Mouse (Mus musculus): ENCODE results near the gene Tmem50a.

DNA sequence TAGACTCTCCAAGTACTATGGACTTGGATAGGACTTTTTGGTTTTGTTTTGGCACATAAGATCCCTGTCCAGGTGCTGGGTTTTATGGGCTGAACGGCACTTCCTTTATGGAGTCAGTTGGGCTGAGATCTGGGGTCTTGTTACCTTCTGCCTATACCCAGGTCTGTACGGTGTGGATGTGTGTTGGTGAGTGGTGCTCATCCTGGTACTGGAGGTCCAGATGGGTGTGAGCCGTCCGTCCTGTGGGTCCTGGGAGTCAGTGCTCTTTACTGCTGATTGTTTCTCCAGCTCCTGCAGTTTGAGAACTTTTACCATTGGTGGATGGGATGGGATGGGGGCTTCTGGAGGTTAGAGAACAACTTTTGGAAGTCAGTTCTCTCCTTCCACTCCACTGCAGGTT, 6.9 kb upstream of the Tmem50a start:
- TF ChIP-seq POLR2A (IDR thresholded peaks at IDR 0.05; ENCODE audit: insufficient read length, low read depth) (no peak), MYOD1 (IDR thresholded peaks at IDR 0.05; ENCODE audit: control insufficient read depth in 1 of 3, insufficient read length in 2 of 3, low read depth in 2 of 3) (no peak), CEBPB (IDR thresholded peaks at IDR 0.05; ENCODE audit: insufficient read depth, poor library complexity, severe bottlenecking) (no peak), POLR2AphosphoS2 (IDR thresholded peaks at IDR 0.05; ENCODE audit: insufficient read length, low read depth) (no peak), E2F4 (IDR thresholded peaks at IDR 0.05; ENCODE audit: insufficient read depth) (no peak), TCF12 (IDR thresholded peaks at IDR 0.05; ENCODE audit: insufficient read depth, poor library complexity, severe bottlenecking) (no peak)

Measured in myocyte (in vitro differentiated cells).